Mouse (Mus musculus) hindbrain, embryonic 13.5 days (tissue): ENCODE data around the gene Luc7l2. TPM values are rescaled to one million over a fixed set of nuclear protein-coding genes. Genes with fewer than 3 reads are reported as not detected.
"Not testable (repeated sequence)": the region's sequence is repeated elsewhere in the genome, so short reads cannot be mapped to it uniquely, and the experiment has no call there.

Source experiments
- ATAC-seq: fragments of 200-750 bp; cut with Nextera tagmentation; 2 replicates; pipeline ENCODE4 v1.8.0; 2017; ENCODE audit warnings: moderate TSS enrichment; ENCODE audit not compliant: low FRiP score
- H3K27ac ChIP-seq: fragments of 300-500 bp; sonication (generic); 2 replicates; pipeline ENCODE4 v1.5.1; 2015; ENCODE audit warnings: inconsistent platforms, mild to moderate bottlenecking, moderate library complexity
- H3K27me3 ChIP-seq: fragments of 300-500 bp; sonication (generic); 2 replicates; pipeline ENCODE4 v1.6.1; 2015; ENCODE audit warnings: mild to moderate bottlenecking, inconsistent platforms
- H3K36me3 ChIP-seq: fragments of 300-500 bp; sonication (generic); 2 replicates; pipeline ENCODE4 v1.6.1; 2015; ENCODE audit warnings: mild to moderate bottlenecking, inconsistent platforms
- H3K4me1 ChIP-seq: fragments of 300-500 bp; sonication (generic); replicated peaks from 2 replicates; pipeline ENCODE4 v1.6.1; 2015; ENCODE audit warnings: inconsistent platforms
- H3K4me2 ChIP-seq: fragments of 300-500 bp; sonication (generic); 2 replicates; pipeline ENCODE4 v1.6.1; 2015; ENCODE audit warnings: inconsistent platforms, mild to moderate bottlenecking, moderate library complexity
- H3K4me3 ChIP-seq: fragments of 300-500 bp; sonication (generic); 2 replicates; pipeline ENCODE4 v1.5.1; 2015; ENCODE audit warnings: mild to moderate bottlenecking, inconsistent platforms
- H3K9ac ChIP-seq: fragments of 300-500 bp; sonication (generic); 2 replicates; pipeline ENCODE4 v1.6.1; 2015; ENCODE audit warnings: mild to moderate bottlenecking, inconsistent platforms
- H3K9me3 ChIP-seq: fragments of 300-500 bp; sonication (generic); 2 replicates; pipeline ENCODE4 v1.6.1; 2016; ENCODE audit warnings: inconsistent platforms
- WGBS: fragments of 180-500 bp; shearing (Covaris S2); methylation state at CpG from one replicate; pipeline ENCODE4 v1.1.7; 2015; 5-methylcytosine and 5-hydroxymethylcytosine counted together
- polyA plus RNA-seq: library from polyadenylated mRNA; unstranded; fragments of >200 nt; fragmentation: Nextera tagmentation; extraction: Ambion mirVana; gene quantifications from 2 replicates; pipeline ENCODE4 v1.2.1, GENCODE M21; 2015

Luc7l2 gene
- polyA plus RNA-seq, 1 experiment from 2014 or later, result 42.4 TPM

DNA sequence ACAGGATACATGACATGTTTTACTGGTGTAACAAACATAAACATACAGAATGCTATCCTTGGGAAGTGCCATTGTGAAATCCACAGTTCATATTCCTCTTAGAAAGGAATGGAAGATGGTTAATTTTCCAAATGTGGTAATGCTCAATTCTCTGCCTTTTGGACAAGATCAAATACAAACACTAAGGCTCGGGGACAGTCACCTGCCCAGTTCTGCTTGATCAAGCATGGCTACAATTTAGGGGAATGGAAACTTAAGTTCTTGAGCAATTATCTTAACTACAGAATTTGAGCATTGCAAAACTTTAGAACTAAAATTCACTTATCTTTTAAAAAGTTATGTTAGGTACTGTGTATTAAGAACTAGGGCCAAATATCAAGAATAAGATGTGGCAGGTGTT is 15.3 kb upstream of the Luc7l2 start:
- H3K36me3 ChIP-seq, result peaks cover 16% of the 10 kb centered on the region
- H3K27me3 ChIP-seq, result no peaks in the 10 kb centered on the region
- H3K4me2 ChIP-seq, result peak overlapping the region; percentile 59
- H3K27ac ChIP-seq, result peak overlapping the region; percentile 97
- no peaks in the 10 kb centered on the region for H3K9me3 ChIP-seq
- H3K4me3 ChIP-seq, result peak overlapping the region; percentile 77
- no peak for ATAC-seq
- peaks cover 23% of the 10 kb centered on the region for H3K4me1 ChIP-seq
- 73% methylated on average over 1 of the region's 1 CpGs for WGBS
- peak overlapping the region; percentile 89 for H3K9ac ChIP-seq

DNA sequence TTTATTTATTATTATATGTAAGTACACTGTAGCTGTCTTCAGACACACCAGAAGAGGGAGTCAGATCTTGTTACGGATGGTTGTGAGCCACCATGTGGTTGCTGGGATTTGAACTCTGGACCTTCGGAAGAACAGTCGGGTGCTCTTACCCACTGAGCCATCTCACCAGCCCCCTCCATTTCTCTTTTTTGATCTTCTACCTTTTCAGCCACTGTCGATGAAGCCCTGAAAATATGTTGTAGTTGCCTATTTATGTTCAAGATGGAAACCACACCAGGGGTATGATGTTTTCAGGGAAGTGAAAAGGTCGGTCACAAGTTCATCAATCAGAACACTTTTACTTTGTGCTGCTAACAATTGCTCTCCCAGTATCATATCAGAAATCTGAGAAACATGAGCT is 7.0 kb upstream of the Luc7l2 start:
- ATAC-seq, result not testable (repeated sequence)

DNA sequence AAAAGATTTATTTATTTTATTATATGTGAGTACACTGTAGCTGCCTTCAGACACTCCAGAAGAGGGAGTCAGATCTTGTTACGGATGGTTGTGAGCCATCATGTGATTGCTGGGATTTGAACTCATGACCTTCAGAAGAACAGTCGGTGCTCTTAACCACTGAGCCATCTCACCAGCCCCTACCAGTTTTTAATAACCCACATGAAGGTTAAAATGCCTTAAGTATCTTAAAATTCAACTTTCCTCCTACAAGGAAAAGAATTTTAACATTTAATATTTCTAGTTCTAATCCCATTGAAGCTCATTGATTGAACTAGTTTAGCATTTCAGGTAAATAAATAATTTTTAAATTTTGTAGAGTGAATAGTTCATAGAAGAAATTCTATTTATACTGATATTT is 4.1 kb upstream of the Luc7l2 start:
- not testable (repeated sequence) for H3K4me2 ChIP-seq, H3K27ac ChIP-seq, H3K36me3 ChIP-seq, H3K27me3 ChIP-seq, H3K9ac ChIP-seq, H3K4me1 ChIP-seq, H3K9me3 ChIP-seq, ATAC-seq, H3K4me3 ChIP-seq
- 90% methylated on average over 2 of the region's 2 CpGs for WGBS

More for the DNA sequence above, 7.0 kb upstream of the Luc7l2 start:
- not testable (repeated sequence) for H3K9ac ChIP-seq, H3K9me3 ChIP-seq, H3K27ac ChIP-seq, H3K4me2 ChIP-seq, H3K4me1 ChIP-seq, H3K27me3 ChIP-seq, H3K4me3 ChIP-seq
- peaks cover 20% of the 10 kb centered on the region for H3K36me3 ChIP-seq
- 94% methylated on average over 5 of the region's 5 CpGs for WGBS

DNA sequence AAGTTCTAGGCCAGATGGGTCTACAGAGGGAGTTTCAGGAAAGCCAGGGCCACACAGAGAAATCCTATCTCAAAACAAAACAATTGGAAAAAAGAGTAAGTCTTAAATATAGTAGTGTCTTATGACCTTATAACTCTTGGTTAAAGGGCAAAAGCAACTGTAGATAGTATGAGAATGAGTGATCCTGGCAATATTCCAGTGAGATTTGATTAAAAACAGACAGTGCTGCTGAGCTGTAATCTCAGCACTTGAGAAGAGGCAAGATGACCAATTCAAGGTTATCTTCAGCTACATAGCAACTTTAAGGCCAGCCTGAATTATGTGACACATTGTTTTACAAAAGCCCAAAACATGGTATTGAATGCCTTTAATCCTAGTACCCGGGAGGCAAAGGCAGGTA is 3.4 kb upstream of the Luc7l2 start:
- no peak overlapping the region for H3K4me3 ChIP-seq
- H3K4me1 ChIP-seq, result peaks cover 6% of the 10 kb centered on the region
- ATAC-seq, result no peak
- WGBS, result 94% methylated on average over 1 of the region's 1 CpGs
- no peaks in the 10 kb centered on the region for H3K27me3 ChIP-seq
- H3K27ac ChIP-seq, result no peak overlapping the region
- no peaks in the 10 kb centered on the region for H3K9me3 ChIP-seq
- H3K9ac ChIP-seq, result no peak overlapping the region
- H3K36me3 ChIP-seq, result no peaks in the 10 kb centered on the region
- H3K4me2 ChIP-seq, result no peak overlapping the region

DNA sequence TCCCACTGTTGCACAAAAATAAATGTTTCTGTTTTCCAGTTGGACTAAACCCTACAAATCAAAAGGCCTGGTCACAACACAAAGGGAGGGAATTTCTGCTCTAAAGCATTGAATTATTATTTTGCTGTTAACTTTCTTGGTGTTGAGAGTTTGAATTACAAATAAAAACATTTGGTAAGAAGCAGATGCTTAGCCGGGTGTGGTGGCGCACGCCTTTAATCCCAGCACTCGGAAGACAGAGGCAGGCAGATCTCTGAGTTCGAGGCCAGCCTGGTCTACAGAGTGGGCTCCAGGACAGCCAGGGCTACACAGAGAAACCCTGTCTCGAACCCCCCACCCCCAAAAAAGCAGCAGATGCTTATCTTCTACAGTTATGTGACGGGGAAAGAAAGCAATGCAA is 2.5 kb upstream of the Luc7l2 start:
- H3K4me3 ChIP-seq, H3K9me3 ChIP-seq, H3K27me3 ChIP-seq, H3K27ac ChIP-seq, H3K36me3 ChIP-seq, ATAC-seq, H3K9ac ChIP-seq, H3K4me2 ChIP-seq, H3K4me1 ChIP-seq: not testable (repeated sequence)
- 93% methylated on average over 7 of the region's 7 CpGs for WGBS

DNA sequence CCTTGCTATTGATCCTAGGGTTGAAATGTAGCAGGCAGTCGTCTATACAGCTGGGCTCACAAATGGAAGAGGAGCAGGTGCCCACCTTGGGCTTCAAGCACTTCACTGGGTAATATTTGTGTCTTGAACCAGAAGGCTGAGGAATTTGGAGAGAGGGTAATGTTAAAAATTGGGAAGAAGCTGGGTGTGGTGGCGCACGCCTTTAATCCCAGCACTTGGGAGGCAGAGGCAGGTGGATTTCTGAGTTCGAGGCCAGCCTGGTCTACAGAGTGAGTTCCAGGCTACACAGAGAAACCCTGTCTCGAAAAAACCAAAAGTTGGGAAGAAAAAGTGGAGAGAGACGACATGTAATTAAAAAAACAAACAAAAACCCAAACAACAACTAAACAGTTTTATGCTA is 1.3 kb upstream of the Luc7l2 start:
- Histone ChIP-seq H3K4me1 (peaks cover 20% of the 10 kb centered on the region), H3K9ac (peak overlapping the region; percentile 88; the same call in 1 of the 2 replicates), H3K27ac (0 out of 2 replicates have a peak overlapping the region, but pooled peaks have one; percentile 99), H3K4me2 (peak overlapping the region; percentile 66), H3K4me3 (peak overlapping the region; percentile 68; the same call in 1 of the 2 replicates)
- 84% methylated on average over 6 of the region's 6 CpGs for WGBS
- H3K36me3 ChIP-seq, ATAC-seq, H3K27me3 ChIP-seq, H3K9me3 ChIP-seq: not testable (repeated sequence)

- Histone ChIP-seq H3K4me3 (peak overlapping the region; percentile 68), H3K4me2 (peak overlapping the region; percentile 66), H3K9ac (peak overlapping the region; percentile 88), H3K27me3 (no peaks in the 10 kb centered on the region), H3K36me3 (no peaks in the 10 kb centered on the region), H3K9me3 (no peaks in the 10 kb centered on the region), H3K4me1 (peaks cover 22% of the 10 kb centered on the region), H3K27ac (peak overlapping the region; percentile 99)
- WGBS, result 7% methylated on average over 28 of the region's 28 CpGs
- ATAC-seq, result peak; percentile 12
These were observed 678 bp upstream of the Luc7l2 start for GRCm38 (mm10) chr6:38550250-38551061.

GRCm38 (mm10) chr6:38551989-38552635 is 978 bp downstream of the Luc7l2 start:
- ATAC-seq, result peak; percentile 95
- WGBS, result under 1% methylated on average over 27 of the region's 32 CpGs
- H3K4me3 ChIP-seq, result peak overlapping the region; percentile 68
- peak overlapping the region; percentile 99 for H3K27ac ChIP-seq
- H3K4me1 ChIP-seq, result peaks cover 30% of the 10 kb centered on the region
- no peaks in the 10 kb centered on the region for H3K27me3 ChIP-seq
- no peaks in the 10 kb centered on the region for H3K9me3 ChIP-seq
- H3K36me3 ChIP-seq, result no peaks in the 10 kb centered on the region
- H3K9ac ChIP-seq, result peak overlapping the region; percentile 85
- peak overlapping the region; percentile 64 for H3K4me2 ChIP-seq

- no peaks in the 10 kb centered on the region for H3K36me3 ChIP-seq
- no peaks in the 10 kb centered on the region for H3K9me3 ChIP-seq
- peaks cover 30% of the 10 kb centered on the region for H3K4me1 ChIP-seq
- H3K4me2 ChIP-seq, result peak overlapping the region; percentile 64
- peak overlapping the region; percentile 85; the same call in 1 of the 2 replicates for H3K9ac ChIP-seq
- WGBS, result 28% methylated on average over 5 of the region's 5 CpGs
- H3K27me3 ChIP-seq, result no peaks in the 10 kb centered on the region
- ATAC-seq, result no peak
- peak overlapping the region; percentile 68 for H3K4me3 ChIP-seq
- no peak overlapping the region for H3K27ac ChIP-seq
These were observed 1.5 kb downstream of the Luc7l2 start for GRCm38 (mm10) chr6:38552636-38553000.

DNA sequence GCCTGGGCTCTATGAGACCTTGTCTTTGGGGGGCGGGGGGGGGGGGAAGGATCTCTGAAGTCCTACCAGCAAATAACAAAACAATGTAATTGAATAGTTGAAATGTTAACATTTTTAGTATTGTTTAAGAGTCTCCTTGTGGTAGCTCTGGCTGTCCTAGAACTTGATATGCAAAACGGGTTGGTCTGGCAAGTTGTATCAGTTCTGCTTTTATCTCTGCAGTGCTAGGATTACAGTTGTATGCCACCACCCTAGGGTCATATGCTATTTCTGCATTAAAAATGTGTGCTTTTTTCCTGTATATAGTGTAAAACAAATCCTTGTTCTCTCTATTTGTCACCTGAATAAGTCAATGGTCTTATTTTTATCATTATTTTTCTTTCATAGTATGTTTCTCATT is 25.0 kb downstream of the Luc7l2 start:
- WGBS, result 89% methylated on average over 2 of the region's 2 CpGs
- no peak overlapping the region for H3K4me2 ChIP-seq
- no peak overlapping the region for H3K9ac ChIP-seq
- no peaks in the 10 kb centered on the region for H3K4me1 ChIP-seq
- no peak overlapping the region for H3K27ac ChIP-seq
- H3K27me3 ChIP-seq, result no peaks in the 10 kb centered on the region
- H3K9me3 ChIP-seq, result no peaks in the 10 kb centered on the region
- H3K4me3 ChIP-seq, result no peak overlapping the region
- no peak for ATAC-seq
- H3K36me3 ChIP-seq, result peaks cover 32% of the 10 kb centered on the region

DNA sequence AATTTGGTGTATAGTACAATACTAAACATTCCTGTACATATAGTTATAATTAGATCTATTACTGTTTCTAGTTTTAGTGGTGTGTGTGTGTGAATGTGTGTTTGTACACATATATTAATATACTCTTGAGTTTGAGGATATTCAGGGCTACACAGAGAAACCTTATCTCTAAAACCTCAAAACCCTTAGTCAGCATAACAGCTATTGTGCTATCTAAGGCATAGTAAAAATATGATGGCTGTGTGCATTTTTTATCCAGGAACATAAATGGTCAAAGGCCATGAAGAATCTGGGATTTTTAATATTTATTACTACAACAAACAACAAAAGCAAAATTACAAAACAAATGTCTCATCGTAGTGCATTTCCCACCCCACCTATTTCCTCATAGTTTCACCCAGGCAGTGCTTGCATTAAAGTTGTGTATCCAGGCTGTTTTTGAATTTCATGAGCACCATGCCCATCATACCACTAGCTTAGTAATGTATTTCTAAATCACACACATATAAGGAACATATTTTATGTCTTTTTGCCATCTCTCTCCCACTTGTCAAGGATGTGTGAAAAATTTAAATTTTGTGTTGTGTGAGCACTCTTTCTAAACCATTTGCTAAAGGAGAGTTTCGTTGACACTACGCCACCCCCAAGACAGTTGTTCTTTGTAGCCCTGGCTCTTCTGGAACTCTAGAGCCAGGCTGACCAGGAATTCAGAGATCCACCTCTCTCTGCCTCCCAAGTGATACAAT is 29.2 kb downstream of the Luc7l2 start:
- 96% methylated on average over 3 of the region's 3 CpGs for WGBS
- H3K27me3 ChIP-seq, result no peaks in the 10 kb centered on the region
- no peak overlapping the region for H3K27ac ChIP-seq
- H3K9me3 ChIP-seq, result no peaks in the 10 kb centered on the region
- no peaks in the 10 kb centered on the region for H3K4me1 ChIP-seq
- peaks cover 24% of the 10 kb centered on the region for H3K36me3 ChIP-seq
- no peak overlapping the region for H3K9ac ChIP-seq
- no peak overlapping the region for H3K4me3 ChIP-seq
- no peak overlapping the region for H3K4me2 ChIP-seq
- ATAC-seq, result no peak

DNA sequence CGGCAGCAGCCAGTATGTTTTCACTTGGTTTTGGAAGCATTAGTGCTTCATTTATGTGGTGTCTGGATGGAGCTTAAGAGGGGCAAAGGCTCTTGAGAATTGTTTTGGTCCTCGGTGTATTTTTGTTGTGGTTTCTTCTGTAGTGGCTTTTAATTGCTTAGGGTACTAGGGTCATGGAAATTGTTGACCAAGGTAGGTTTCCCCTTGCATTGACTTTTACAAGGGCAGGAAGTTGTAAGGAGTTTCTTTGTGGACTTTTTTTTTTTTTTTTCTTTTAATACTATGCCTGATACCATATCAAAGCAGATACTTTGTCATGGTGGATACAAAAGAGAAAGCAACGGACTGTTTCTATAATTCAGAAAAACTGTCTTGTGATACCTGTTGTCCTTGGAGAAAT is 30.6 kb downstream of the Luc7l2 start:
- H3K4me3 ChIP-seq, result no peak overlapping the region
- 91% methylated on average over 3 of the region's 3 CpGs for WGBS
- H3K4me1 ChIP-seq, result no peaks in the 10 kb centered on the region
- no peaks in the 10 kb centered on the region for H3K27me3 ChIP-seq
- no peak for ATAC-seq
- no peak overlapping the region for H3K9ac ChIP-seq
- no peaks in the 10 kb centered on the region for H3K9me3 ChIP-seq
- H3K36me3 ChIP-seq, result peaks cover 32% of the 10 kb centered on the region
- H3K4me2 ChIP-seq, result no peak overlapping the region
- no peak overlapping the region for H3K27ac ChIP-seq
